Mouse (Mus musculus) layer of hippocampus, adult 18-20 months (tissue): Measurements from ENCODE around the gene Fmnl2. TPM values are rescaled to one million over a fixed set of nuclear protein-coding genes. Genes with fewer than 3 reads are reported as not detected.
A peak's percentile ranks its signal among the peaks of the same experiment; 100 is the strongest.

Source experiments
- DNase-seq, 2 experiments: peaks; one replicate each; pipeline ENCODE4 v3.0.0; 2022; ENCODE audit warnings: low spot score in 2 of 2
- total RNA-seq, 2 experiments: library from RNA; stranded (reverse); gene quantifications; 2 replicates each; pipeline ENCODE4 v1.2.3; 2021

Gene Fmnl2
- total RNA-seq, 2 experiments from 2014 or later = 43.0 to 46.9 TPM

DNA sequence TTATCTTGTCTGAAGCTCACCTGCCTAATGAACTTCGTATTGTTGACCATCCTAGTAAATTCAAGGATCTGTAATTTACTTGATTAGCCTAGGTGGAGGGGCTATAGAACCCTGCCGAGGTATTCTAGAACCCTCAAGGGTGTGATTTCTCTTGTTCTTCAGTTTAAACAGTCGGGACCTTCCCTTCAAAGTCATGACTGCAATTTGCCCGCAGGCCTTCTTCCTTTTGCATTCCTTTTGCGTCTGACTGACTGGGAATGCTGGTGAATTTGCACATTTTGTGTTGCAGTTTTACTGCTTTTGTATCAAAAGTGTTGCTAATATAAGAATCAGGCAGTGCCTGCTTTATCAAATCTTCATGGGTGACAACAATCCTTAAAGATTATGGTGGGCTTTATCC lies 46.9 kb downstream of the Fmnl2 start:
- no peak for DNase-seq

DNA sequence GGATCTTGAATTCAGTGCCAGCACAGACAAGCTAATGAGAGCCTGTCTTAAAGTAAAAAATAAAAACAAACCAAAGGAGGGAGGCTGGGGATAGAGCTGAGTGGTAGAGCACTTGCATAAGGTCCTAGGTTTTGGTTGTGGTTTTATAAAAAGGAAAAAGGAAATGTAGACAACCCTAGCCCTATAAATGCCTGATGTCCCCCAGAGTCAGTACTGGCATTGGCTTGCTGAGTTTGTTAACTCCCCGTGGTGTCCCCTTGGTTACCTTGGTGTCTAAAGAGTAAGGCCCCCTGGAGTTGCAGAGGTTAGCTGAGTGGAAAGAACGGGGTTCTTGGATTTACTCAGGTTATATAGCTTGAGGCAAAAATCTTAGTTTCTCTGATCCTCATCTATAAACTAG lies 55.7 kb downstream of the Fmnl2 start:
- no peak for DNase-seq

DNA sequence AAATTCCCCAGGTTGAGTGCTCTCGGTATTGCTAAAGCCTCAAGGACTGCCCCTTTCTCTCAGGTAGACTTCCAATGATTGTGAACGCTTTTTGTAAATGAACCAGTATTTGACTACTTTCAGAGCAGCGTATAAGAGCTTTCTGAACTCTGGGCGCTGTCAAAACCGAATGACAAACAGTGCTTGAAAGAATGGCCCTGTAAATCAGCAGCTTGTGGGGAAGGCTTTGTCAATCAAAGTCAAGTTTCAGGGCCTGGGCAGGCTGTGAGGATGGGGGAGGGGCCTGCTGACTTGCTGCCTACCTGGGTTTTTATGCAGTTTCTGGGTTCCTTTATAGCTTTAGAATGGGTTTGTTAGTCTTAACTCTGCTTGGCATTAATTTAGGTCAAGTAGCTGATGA lies 56.1 kb downstream of the Fmnl2 start:
- no peak for DNase-seq

DNA sequence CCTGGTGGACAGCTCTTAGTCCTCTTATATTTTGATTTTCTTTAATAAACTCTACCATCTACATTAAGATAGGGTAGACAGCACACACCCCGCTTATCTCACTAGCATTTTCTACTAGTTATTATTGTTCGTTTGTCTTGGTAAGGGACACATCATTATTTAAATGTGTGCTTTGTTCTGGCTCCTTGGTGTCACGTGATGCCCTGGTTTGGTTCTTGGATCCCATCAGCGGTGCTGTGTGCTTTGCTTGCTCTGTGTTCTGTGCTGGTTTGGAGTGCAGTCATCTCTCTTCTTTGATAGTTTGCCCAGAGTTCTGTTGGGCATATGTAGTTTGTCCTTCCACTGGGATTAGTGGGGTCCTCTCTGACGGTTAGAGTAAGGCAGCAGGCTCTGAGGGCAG lies 57.9 kb downstream of the Fmnl2 start:
- no peak for DNase-seq

DNA sequence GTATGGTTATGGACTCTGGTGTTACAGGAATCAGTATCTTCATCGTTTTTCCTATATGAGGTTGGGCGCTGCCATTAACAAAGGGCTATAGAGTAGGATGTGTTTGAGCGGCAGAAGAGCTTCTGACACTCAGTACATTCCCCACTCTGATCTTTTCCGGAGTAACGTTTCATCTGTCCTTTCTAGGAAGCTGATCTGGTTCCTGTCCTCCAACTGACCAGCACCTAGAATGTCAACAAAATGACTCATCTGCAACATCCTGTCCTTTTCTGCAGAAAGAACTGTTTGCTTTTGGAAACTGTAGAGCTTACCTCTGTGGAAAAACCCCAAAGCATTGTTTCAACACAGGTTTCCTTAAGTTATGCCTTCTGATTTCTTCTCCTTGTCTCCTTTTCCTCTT lies 60.4 kb downstream of the Fmnl2 start:
- no peak for DNase-seq

DNA sequence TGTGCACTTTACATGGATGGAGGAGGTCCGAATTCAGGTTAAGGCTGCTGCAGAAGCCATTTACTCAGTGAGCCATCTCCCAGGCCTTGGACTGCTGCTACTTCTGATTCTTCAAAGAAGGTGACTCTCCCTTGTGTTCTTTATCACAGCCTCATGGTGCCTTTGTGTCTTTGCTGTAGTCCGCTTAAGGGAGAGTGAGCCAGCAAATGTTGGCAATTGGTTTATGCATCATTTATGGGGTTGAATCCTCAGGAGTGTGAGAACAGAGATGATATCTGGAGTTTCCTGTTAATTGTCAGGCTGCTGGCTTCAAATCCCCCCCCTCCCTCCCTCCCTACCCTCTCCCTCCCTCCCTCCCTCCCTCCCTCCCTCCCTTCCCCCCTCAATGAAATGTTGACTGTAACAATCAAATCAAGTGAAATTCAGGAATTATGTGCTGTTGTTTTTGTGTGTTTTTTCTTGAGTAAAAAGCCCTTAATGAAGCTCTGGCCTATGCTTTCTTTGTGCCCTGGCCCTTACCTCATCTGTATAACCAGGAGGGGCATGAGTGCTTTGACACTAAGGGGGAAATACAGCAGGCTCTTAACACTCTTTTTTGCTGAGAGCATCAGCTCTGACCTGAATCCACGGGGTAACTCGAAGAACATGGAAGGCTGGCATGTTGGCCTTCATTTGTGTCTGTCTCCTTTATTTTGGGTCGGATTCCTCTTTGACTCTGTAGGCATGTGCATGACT lies 63.2 kb downstream of the Fmnl2 start:
- no peak for DNase-seq

DNA sequence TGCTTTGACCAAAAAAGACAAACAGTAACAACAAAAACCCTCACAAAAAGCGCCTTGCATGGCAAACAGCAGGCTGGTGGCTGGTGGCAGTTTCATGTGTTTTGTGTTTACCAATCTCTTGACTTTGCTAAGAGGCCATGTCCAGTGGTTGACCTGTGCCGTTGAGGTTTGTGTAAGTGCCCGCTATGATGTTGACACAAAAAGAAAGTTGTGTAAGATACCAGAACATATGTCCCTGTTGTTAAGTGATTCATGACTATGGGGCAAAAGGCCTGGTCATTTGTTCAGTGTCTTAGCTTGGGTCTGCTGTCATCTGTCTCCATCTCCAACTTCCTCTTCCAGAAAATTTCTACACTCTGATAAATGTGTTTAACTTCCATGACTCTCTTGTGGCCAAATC lies 67.4 kb downstream of the Fmnl2 start:
- no peak for DNase-seq

DNA sequence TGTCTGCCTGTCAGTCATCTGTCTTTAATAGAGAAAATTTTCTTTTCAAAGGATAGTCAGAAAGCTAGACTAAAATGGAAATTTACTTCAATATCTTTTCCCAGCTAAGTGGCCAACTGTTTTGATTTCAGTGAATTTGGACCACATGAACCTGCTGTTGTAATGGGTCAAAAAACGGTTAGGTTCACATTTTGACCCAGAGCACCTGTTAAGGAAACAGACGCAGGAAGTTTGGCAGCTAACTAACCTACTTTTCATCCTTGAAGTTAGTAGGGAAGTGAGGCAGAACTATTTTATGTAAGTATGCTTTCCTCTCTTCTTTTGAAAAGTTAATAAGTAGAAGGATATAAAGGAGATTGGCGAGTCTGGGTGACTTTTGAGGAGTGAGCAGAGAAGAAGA lies 69.7 kb downstream of the Fmnl2 start:
- DNase-seq = no peak

DNA sequence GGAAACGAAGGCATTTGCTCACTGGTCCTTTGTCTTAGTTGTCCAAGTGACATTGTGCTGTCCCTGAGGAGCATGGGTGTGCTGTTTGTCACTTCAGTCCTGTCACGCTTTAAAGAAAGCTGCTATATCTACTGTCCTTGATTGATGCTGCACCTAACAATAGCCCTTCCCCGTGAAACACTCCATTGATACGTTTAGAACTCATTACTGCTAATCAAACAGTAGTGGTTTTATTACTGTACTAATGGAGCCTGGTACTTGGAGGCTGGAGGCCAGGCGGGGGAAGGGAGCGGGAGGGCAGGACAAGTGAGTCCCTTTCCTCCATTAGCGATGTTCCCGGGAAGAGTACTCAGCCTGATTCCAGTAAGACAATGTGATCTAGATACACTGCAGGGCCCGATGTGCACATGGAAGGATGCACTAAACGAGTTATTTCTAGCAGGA lies 70.2 kb downstream of the Fmnl2 start:
- peak in 1 of 2 experiments; percentile 34 for DNase-seq

DNA sequence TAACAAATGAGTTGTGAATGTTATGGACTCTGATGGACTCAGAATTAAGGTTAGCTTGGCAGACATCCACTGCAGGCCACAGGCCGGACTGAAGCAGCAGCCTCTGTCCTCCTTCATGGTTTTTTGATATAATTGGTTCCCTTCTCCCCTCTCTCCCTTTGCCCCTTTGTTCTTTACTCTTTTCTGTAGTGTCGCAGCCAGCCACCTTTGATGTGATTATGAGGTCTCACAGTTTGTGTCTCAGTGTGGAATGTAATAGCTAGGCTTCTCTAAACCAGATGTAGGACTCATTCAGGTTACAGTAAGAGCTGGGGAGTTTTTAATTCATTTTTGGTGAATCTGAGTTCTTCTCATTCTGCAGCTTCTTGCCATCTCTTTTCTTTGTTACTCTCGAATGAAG lies 70.7 kb downstream of the Fmnl2 start:
- DNase-seq = no peak

DNA sequence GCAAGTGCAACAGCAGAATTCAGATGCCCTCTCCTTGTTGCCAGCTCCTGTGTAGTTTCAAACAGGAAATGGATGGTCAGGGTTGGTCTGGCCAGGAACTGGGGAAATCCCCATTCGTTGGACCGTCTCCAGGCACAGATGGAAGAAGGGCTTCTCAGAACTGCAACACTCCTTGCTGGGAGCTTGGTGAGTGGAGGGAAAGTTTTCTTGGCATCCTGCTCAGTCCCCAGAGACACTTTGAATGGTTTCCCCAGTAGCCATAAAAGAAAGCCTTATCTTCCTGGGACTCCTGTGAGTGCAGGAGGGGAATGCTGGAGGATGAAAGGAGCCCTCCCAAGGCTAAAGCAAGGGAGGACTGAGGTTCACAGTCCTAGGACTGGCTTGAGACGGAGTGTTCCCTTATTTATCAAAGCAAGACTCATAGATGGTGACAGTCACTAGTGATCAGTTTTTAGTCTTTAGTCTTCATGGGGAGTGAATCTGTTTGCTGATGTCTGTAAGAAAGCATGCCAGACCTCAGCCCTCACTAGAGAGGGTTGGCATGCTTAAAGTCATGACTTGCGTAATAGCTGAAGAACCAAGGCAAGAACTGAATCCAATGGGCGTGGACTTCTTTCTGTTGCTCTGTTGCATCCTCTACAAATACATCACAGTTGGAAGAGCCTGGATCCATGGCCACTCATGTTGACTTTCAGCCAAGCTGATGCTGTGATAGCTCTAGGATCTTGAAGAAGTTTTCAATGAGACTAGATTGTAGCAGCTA lies 72.6 kb downstream of the Fmnl2 start:
- DNase-seq = peak in 1 of 2 experiments; percentile 42

DNA sequence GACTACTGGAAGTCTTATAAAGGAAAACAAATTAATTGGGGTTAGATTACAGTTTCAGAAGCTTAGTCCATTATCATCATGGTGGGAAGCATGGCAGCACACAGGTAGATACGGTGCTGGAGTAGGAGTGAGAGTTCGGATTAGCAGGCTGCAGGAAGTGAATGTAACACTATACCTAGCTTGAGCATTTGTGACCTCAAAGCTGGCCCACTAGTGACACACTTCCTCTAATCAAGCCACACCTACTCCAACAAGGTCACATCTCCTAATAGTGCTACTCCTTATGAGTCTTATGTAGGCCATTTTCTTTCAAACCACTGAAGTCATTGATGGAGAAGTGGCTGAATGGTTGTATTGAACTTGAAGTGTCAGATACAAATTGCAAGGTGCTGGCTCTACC lies 73.7 kb downstream of the Fmnl2 start:
- no peak for DNase-seq

DNA sequence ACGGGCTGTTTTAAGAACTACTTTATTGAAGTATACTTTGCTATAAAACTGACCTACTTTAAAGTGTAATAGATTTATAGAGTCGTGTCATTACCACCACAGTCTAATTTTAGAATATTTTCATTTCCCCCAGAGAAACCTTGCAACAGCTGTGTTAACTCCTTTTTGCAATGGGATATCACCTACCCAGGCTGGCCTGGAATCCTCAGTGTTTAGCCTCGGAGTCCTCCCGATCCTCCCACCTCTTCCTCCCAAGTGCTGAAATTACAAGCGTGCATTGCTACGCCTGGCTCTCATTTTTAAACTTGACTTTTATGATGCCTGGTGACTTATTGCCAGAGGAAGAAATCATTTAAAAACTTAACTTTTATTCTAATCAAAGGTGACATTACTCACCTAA lies 78.2 kb downstream of the Fmnl2 start:
- DNase-seq = no peak

DNA sequence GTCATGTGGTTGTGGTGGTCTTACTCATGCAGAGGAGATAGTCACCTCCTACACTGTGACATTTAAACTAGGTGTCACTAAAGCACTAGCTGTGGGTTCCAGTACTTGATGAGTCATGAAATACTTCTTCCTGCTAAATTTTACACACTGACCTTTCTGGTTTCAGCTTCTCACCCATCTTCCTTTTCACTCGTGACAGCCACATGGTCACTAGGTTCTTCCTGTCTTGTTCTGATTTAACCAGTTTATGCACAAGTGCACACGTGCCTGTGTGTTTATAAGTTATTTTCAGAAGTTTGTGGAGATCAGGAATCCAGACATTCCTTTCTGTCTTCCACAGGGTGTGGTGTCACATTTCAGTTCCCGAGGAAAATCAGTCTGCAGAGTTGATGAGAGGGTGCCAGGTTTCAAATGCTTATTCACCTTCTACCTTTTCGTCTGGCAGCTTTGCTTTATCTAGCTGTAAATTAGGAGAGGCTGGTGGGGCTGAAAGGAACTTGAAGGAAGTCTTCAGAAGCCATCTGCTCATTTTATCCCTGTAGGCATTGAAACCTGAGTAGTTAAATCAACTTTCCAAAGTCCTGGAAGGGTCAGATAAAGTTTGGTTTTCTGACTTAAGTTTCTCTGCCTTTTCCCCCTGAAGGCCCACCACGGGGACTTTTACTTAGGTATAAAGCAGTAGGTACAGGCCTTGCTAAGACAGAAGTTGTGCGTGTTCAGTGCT lies 80.9 kb downstream of the Fmnl2 start:
- no peak for DNase-seq

DNA sequence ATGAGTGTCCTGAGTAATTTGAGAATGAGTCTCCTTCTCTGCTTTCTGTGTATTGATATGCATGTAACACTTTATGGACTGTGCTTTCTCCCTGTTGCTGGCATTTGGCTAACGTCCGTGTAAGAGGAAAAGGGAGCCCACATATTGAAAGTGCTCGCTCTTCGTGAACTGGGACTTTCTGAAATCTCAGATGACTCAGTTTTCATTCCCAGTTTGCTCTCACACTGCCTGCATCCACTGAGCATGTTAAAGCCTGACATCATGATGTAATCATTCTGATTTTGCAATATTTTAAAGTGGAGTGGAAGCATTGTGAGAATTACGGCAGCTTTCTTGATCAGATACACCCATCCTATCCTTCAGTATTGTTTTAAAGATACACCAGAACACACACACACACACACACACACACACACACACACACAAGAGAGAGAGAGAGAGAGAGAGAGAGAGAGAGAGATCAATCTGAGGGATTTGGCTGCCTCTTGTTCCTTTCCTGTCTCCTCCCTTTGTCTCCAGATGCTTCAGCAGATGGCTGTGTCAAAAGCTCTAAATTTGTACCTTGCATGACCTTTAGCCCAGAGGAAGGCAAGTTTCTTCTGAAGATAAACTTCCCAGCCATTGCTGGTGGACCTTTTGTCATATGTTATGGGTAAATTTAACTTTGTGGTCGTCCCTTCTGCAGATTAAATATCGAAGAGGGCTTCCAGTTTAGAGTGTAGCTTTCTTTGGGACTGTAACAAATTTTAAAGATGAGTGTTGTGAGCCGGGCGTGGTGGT lies 86.2 kb downstream of the Fmnl2 start:
- no peak for DNase-seq

DNA sequence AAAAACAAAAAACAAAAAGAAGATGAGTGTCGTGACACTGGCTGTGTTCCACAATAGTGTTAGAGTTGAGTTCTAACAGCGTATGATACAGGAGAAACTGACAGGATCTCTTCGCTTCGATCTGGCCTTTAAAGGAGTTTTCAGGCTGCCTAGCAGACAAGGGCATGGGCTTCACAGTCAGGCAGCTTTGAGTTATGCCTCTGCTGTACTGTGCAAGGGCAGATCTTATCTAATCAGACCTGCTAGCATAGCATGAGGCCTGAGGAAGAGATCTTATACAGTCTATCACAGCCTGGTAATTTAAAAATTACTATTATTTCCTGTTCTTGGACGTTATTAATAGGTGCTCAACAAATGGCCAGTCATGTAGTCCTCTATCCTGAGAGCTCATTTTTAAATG lies 86.9 kb downstream of the Fmnl2 start:
- no peak for DNase-seq

DNA sequence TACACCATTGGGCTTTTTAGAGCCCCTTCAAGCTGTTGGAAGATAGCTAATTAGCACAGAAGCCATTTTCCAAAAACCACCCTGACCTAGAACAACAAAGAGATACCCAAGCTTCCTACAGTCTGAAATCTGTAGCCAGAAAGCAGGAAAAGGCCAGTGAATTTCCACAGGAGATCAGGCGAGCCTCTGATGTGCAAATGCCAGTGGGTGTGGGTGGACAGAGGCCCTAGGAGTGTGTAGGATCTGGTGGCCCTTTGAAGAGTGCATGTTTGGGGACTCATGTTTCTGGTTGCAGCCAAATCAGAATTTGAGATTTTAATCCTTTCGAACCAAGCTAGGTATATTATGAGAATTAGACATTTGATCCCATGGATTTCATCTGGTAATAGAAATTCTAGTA lies 88.4 kb downstream of the Fmnl2 start:
- DNase-seq = no peak

DNA sequence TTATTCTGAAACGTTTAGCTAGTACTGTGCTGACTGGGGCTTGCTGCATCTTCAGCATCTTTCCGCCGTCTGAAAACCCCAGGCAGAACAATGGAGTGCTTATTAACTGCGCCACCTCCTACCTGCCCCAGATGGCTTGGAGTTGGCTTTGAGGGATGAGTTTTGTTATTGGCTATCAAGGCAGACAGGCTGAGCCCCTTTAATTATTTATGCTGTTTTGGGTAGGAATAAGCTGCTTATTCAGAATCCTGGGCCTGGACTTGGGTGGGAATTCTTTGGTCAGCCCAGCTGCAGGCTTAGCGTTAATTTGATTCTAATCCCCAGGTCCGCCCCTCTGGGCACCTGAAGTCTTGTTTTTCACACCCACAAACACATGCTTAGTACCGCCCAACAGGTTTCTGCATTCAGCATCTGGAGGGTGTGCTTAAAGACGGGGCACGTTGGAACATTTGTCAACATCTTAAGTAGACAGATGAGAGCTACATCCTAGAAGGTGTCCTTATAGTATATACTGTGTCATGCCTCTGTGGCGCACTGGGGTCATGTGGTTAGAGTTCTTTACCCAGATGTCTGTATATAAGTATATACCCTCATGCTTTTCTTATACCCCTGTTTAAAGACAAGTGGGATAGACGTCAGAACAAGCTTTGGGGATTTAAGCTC lies 89.0 kb downstream of the Fmnl2 start:
- DNase-seq = no peak

DNA sequence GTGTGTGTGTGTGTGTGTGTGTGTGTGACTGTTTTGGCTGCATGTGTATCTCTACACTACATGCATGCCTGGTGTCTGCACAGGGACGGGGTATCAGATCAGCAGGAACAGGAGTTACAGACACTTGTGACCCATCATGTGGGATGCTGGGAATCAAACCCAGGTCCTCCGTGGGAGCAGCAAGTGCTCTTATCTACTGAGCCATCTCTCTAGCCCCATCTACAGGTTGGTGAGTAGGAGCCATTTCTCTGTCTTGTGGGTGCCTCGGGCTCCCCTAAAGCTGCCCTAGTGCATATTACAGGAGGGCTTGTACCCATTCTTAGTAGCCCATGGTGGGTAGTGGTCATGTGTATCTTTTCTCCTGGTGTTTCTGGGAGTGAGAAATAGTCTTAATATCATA lies 90.7 kb downstream of the Fmnl2 start:
- no peak for DNase-seq

DNA sequence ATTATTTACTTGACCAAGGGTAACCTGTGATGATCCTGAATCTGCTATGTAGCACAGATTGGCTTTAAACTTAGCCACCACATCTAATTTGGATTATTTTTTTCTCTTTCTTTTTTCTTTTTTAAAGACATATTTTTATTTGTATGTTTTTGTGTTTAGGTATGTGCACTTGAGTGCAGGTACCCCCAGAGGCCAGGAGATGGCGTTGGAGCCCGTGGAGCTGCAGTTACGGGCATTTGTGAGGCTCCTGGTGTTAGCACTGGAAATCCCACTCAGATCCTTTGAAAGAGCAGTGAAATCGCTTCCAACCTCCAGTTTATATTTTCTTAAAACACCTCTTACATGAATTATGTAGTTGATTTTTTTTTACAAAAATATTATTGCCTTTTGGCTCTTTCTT lies 91.9 kb downstream of the Fmnl2 start:
- DNase-seq = no peak

DNA sequence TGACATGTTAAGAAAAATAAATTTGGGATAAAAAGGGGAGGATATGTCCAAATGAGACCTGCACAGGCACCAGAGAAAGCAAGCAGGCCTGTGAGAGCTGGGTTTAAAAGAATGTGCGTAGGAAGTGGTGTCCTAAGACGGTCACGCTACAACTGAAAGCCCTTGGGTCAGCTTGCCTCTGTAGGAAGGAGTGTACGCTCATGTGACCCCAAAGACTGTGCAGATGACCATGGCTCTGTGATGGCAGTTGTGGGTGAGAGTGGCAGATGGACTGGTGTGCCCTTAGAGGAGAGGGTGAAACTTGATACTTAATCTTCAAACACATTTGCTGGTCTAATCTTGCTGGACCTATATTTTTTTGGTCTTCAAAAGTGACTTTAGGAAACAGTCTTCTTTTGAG lies 92.6 kb downstream of the Fmnl2 start:
- DNase-seq = no peak
